Mouse (Mus musculus) cerebellum, adult 2 months (tissue): ENCODE data around the gene Commd3. TPM values are rescaled to one million over a fixed set of nuclear protein-coding genes. Genes with fewer than 3 reads are reported as not detected.

ENCODE experiments used
- DNase-seq, 2 experiments: peaks; one replicate each; pipeline ENCODE4 v3.0.0; 2021
- H3K27ac ChIP-seq: fragments of 200-500 bp; 2 replicates; pipeline ENCODE4 v1.5.1; 2012; ENCODE audit warnings: low read length, control low read depth, inconsistent platforms; ENCODE audit not compliant: insufficient read depth
- H3K27me3 ChIP-seq: fragments of 200-500 bp; 2 replicates; pipeline ENCODE4 v1.6.1; 2012; ENCODE audit warnings: inconsistent platforms, mild to moderate bottlenecking, low read length, moderate library complexity; ENCODE audit not compliant: control insufficient read depth, insufficient read depth
- H3K4me1 ChIP-seq: fragments of 200-500 bp; 2 replicates; pipeline ENCODE4 v1.6.1; 2011; ENCODE audit warnings: low read length; ENCODE audit not compliant: control insufficient read depth, insufficient read depth
- H3K4me3 ChIP-seq: fragments of 200-500 bp; replicated peaks from 2 replicates; pipeline ENCODE3; 2011; ENCODE audit warnings: mild to moderate bottlenecking, low read depth, low read length, control low read depth; ENCODE audit not compliant: insufficient read depth
- CTCF ChIP-seq: fragments of 200-500 bp; IDR thresholded peaks from 2 replicates; pipeline ENCODE4 v1.5.1; 2011; ENCODE audit warnings: low read depth, mild to moderate bottlenecking, control low read depth, low read length, moderate library complexity, borderline replicate concordance; ENCODE audit not compliant: insufficient read depth
- POLR2A ChIP-seq: fragments of 200-500 bp; IDR thresholded peaks from 2 replicates; pipeline ENCODE4 v1.6.1; 2011; ENCODE audit warnings: low read length, control low read depth, borderline replicate concordance; ENCODE audit not compliant: insufficient read depth
- WGBS: fragments of 180-500 bp; shearing (Covaris S2); methylation state at CpG from one replicate; pipeline ENCODE4 v1.1.7; 2018; 5-methylcytosine and 5-hydroxymethylcytosine counted together
- polyA plus RNA-seq: library from polyadenylated mRNA; depleted of rRNA; stranded (reverse); fragments of >200 nt; gene quantifications from 2 replicates; pipeline ENCODE4 v1.2.3, GENCODE M21; 2012

The Commd3 gene
- polyA plus RNA-seq, 1 experiment, result 124 TPM

GRCm38 (mm10) chr2:18679701-18680100 is 7.5 kb downstream of the Commd3 start:
- Histone ChIP-seq H3K27me3 (no peaks in the 10 kb centered on the region), H3K4me1 (0 out of 2 replicates have a peak, but pooled peaks cover 4% of the 10 kb centered on the region), H3K27ac (no peak overlapping the region), H3K4me3 (no peak overlapping the region)
- 99% methylated on average over 2 of the region's 2 CpGs for WGBS
- TF ChIP-seq CTCF, result no peak
- TF ChIP-seq POLR2A, result no peak
- DNase-seq, result no peak

DNA sequence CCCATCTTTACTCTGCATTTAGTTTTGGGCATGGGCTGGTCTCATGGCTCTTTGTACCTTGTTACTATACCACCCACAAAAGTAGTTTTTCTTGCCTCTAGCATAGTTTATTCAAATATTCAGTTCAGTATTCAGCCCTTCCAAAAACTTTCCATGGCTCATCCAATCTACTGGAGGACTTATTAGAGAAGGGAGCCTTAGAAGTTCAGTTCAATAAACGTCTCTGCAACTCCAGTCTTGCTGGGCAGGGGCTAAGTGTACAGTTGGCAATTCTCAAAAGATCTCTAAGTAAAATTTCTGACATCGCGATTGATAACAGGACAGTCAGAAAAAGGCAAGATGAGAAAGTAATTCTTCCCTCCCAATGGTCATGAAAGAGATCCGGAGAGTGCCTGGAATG is 8.3 kb downstream of the Commd3 start:
- Histone ChIP-seq H3K4me3 (no peak overlapping the region), H3K27ac (no peak overlapping the region), H3K27me3 (no peaks in the 10 kb centered on the region), H3K4me1 (0 out of 2 replicates have a peak, but pooled peaks cover 4% of the 10 kb centered on the region)
- WGBS, result 13% methylated on average over 4 of the region's 4 CpGs
- DNase-seq, result no peak
- no peak for TF ChIP-seq POLR2A
- no peak for TF ChIP-seq CTCF

DNA sequence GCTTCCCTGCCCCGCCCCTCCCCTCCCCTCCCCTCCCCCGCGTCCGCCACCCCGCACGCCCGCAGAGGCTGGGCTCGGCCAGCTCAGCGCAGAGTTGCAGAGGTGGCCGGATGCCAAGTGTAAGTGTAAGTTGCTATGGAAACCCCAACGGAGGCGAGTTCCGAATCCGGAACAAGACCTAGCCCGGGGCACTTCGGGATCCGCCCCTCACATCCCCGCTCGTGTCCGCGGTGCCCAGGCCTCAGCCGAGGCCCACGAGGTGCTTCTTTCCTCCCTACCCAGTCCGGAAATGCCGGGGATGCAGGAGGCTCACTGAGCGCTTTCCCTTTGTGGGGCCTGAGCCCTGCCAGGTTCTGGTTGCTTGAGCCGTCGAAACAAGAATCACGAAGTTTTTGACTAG is 8.8 kb downstream of the Commd3 start:
- DNase-seq, result peak; percentile 32 to 50
- Histone ChIP-seq H3K4me3 (peak overlapping the region; percentile 18), H3K4me1 (0 out of 2 replicates have a peak, but pooled peaks cover 4% of the 10 kb centered on the region), H3K27ac (no peak overlapping the region), H3K27me3 (no peaks in the 10 kb centered on the region)
- no peak for TF ChIP-seq POLR2A
- no peak for TF ChIP-seq CTCF
- 16% methylated on average over 27 of the region's 29 CpGs for WGBS

DNA sequence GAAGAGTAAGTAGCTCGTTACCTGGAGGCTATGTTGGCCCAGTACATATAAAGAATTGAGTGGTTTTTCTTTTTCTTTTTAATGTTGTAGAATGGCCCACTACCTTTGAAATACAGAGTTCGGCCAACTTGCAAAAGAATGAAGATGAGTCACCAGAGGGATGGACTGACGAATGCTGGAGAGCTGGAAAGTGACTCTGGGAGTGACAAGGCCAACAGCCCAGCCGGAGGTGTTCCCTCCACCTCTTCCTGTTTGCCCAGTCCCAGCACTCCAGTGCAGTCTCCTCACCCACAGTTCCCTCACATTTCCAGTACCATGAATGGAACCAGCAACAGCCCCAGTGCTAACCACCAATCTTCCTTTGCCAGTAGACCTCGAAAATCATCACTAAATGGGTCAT is 11.9 kb downstream of the Commd3 start:
- Histone ChIP-seq H3K27ac (no peak overlapping the region), H3K4me1 (0 out of 2 replicates have a peak, but pooled peaks cover 4% of the 10 kb centered on the region), H3K27me3 (peaks cover 4% of the 10 kb centered on the region; the same call in 1 of the 2 replicates), H3K4me3 (no peak overlapping the region)
- no peak for DNase-seq
- 89% methylated on average over 5 of the region's 5 CpGs for WGBS
- TF ChIP-seq CTCF, result no peak
- TF ChIP-seq POLR2A, result no peak

DNA sequence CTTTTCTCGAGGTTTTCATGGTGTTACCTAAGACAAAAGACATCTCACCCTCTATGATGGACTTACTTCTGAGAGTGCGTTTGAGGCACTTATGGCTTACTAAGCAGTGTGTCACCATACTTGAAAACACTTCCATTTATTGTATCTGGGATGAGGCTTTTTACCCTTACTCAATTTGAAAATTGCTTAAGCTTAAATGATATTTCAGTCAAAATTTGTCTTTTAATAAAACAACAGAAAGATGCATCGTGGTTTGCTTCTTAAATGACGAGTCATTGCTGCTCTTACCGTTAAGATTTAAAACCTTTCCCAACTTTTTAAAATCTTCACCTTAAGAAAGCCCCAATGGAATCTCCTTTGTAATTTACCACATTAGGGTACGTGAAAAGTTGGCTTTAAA is 14.2 kb downstream of the Commd3 start:
- peaks cover 11% of the 10 kb centered on the region; the same call in 1 of the 2 replicates for H3K27me3 ChIP-seq
- TF ChIP-seq POLR2A, result no peak
- H3K4me3 ChIP-seq, result no peak overlapping the region
- no peak overlapping the region for H3K27ac ChIP-seq
- DNase-seq, result no peak
- no peaks in the 10 kb centered on the region for H3K4me1 ChIP-seq
- WGBS, result 95% methylated on average over 6 of the region's 6 CpGs

DNA sequence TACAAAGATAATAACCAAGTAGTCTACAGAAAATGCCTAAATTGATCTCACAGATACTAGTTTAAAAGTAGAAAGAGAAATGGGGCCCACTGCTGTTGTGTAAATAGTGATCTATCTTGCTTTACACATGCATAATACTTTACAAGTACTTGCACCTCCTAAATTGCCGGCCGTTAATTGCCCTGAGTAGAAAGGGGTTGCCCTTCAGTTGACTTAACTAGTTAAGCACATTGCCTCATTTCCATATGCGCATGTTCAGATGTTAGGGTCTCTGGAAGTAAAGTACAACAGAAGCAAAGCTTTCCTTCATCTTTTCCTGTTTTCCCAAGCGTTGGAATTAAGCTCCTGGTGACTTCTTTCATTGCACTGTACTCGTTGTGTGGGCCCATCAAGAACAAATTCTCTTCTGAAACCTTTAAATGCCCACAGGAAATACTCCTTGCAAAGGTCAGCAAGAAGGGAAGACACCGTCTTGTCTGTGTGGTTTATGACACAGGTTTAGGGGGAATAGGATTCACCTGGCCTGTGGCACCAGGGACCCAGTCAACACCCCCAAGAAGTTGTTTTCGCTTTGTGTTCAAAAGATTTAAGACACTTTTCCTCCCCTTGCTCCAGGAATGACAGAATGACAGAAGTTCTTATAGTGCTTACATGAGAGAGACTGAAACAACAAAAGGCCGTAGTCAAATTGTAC is 14.8 kb downstream of the Commd3 start:
- Histone ChIP-seq H3K27ac (no peak overlapping the region), H3K27me3 (peaks cover 11% of the 10 kb centered on the region; the same call in 1 of the 2 replicates), H3K4me3 (no peak overlapping the region), H3K4me1 (no peaks in the 10 kb centered on the region)
- 95% methylated on average over 8 of the region's 8 CpGs for WGBS
- TF ChIP-seq CTCF (no peak), POLR2A (no peak)
- no peak for DNase-seq

- WGBS, result 57% methylated on average over 9 of the region's 9 CpGs
- Histone ChIP-seq H3K4me1 (no peaks in the 10 kb centered on the region), H3K4me3 (no peak overlapping the region), H3K27me3 (peaks cover 12% of the 10 kb centered on the region; the same call in 1 of the 2 replicates), H3K27ac (no peak overlapping the region)
- DNase-seq, result no peak
- TF ChIP-seq CTCF (no peak), POLR2A (no peak)
Measured at GRCm38 (mm10) chr2:18687671-18688170, 15.5 kb downstream of the Commd3 start.

- no peaks in the 10 kb centered on the region; the same call in 1 of the 2 replicates for H3K4me1 ChIP-seq
- peaks cover 12% of the 10 kb centered on the region; the same call in 1 of the 2 replicates for H3K27me3 ChIP-seq
- WGBS, result 35% methylated on average over 6 of the region's 6 CpGs
- DNase-seq, result no peak
- no peak overlapping the region for H3K27ac ChIP-seq
- TF ChIP-seq CTCF, result no peak
- TF ChIP-seq POLR2A, result no peak
- no peak overlapping the region for H3K4me3 ChIP-seq
Measured at GRCm38 (mm10) chr2:18688286-18688685, 16.1 kb downstream of the Commd3 start.
